Mouse (Mus musculus): ENCODE data around the gene Cep72. TPM values are rescaled to one million over a fixed set of nuclear protein-coding genes. Genes with fewer than 3 reads are reported as not detected.

Cep72 gene
- polyA plus RNA-seq (2015; fragmentation: Nextera tagmentation; extraction: Ambion mirVana) = 11.1 and 11.2 TPM in 2 replicates

DNA sequence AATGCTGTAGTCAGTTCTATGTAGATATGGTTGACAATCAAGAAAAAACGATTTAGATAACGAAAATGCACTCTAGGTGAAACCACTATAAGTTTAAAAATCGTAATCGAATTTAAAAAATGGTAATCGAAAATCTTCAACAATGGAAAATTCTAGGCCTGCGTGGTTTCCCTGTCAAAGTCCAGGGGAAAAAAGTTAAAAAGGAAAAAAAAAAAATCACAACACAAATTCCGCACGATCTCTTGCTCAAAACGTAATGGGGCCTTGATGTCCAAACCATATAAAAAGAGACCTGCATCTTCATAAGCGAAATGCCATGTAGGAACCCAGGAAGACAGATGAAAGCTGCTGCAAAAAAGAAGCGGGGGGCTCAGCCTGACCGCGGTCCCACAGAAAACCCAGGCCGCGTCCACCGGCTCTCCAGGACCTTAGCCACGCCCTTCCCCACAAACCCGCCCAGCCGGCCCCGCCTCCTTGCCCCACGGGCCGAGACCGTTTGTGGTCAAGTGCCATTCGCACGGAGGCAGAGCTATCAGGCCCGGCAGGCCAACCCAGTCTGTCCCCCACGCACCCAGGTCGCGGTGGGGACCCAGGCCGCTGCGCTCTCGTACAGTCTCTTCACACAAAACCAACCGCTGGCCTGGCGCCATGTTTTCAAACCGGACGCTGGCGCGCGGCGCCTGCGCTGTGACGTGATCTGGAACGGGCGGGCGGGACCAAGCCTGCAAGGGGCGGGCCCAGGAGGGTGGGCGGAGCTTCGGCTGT, at the start of gene Cep72:
Cep72 (minus strand) TSS at position 687 of the 765 bp plus-strand sequence.
- no peaks in the 10 kb centered on the region for H3K9me3 ChIP-seq
- H3K36me3 ChIP-seq = no peaks in the 10 kb centered on the region
- peak within 1 kb of the TSS; percentile 74; the same call in 1 of the 2 replicates for H3K9ac ChIP-seq
- peak within 1 kb of the TSS; percentile 85 for H3K4me3 ChIP-seq (replicated peaks)
- 2% methylated on average over 48 of the region's 48 CpGs for WGBS
- H3K27me3 ChIP-seq (replicated peaks) = no peaks in the 10 kb centered on the region
- peak within 1 kb of the TSS; percentile 62 for H3K4me2 ChIP-seq
- H3K27ac ChIP-seq = peak within 1 kb of the TSS; percentile 87
- no peaks in the 10 kb centered on the region for H3K4me1 ChIP-seq
- ATAC-seq (ENCODE audit: insufficient read depth, low FRiP score, low read depth) = peak; percentile 98

DNA sequence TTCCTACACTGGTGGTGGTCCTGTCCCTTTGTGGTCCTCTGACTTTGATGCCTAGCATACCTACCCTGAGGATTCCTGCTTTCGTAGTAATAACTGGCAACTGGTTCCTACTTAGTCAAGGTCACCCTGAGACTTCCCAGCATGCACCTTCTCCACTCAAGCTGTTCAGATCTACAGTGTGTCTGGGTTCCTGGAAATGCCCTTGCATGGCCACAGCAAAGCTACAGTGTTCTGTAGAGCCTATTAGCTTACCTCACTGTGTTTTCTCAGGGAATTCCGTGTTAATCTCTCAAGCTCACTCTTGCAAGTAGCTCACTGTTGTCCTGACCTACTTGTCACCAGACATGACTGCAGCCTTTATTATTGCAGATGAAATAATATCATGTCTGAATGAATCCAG, 45.3 kb upstream of the Cep72 start:
- no peaks in the 10 kb centered on the region for H3K36me3 ChIP-seq
- no peak overlapping the region for H3K9ac ChIP-seq
- H3K9me3 ChIP-seq = no peaks in the 10 kb centered on the region
- H3K4me2 ChIP-seq = no peak overlapping the region
- H3K4me3 ChIP-seq (replicated peaks) = no peak overlapping the region
- no peaks in the 10 kb centered on the region for H3K27me3 ChIP-seq (replicated peaks)
- WGBS = 78% methylated on average over 2 of the region's 2 CpGs
- no peak overlapping the region for H3K27ac ChIP-seq
- ATAC-seq (ENCODE audit: insufficient read depth, low FRiP score, low read depth) = no peak
- no peaks in the 10 kb centered on the region for H3K4me1 ChIP-seq

DNA sequence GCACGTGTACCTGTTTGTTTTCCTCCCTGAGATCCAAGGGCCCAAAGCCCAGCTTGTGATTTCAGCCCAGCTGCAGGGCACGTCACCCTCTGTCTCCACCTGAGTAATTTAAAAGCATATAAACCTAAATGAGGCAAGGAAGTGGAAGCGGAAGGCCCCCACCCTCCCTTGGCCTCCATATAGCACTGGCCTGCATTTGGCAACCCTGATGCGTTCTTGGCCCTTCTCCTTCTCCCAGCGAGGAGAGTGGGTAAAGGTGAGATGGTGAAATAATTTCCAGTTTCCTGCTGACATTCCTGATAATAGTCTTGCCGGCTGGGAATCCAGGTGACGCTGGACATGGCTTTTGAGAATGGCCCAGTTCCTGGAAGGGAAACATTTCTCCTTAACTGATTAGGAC, 42.3 kb upstream of the Cep72 start:
- WGBS = 74% methylated on average over 7 of the region's 7 CpGs
- Histone ChIP-seq H3K36me3 (no peaks in the 10 kb centered on the region), H3K27ac (no peak overlapping the region), H3K9ac (no peak overlapping the region), H3K4me1 (no peaks in the 10 kb centered on the region), H3K4me2 (no peak overlapping the region), H3K27me3 (replicated peaks) (no peaks in the 10 kb centered on the region), H3K9me3 (no peaks in the 10 kb centered on the region), H3K4me3 (replicated peaks) (no peak overlapping the region)
- ATAC-seq (ENCODE audit: insufficient read depth, low FRiP score, low read depth) = no peak

DNA sequence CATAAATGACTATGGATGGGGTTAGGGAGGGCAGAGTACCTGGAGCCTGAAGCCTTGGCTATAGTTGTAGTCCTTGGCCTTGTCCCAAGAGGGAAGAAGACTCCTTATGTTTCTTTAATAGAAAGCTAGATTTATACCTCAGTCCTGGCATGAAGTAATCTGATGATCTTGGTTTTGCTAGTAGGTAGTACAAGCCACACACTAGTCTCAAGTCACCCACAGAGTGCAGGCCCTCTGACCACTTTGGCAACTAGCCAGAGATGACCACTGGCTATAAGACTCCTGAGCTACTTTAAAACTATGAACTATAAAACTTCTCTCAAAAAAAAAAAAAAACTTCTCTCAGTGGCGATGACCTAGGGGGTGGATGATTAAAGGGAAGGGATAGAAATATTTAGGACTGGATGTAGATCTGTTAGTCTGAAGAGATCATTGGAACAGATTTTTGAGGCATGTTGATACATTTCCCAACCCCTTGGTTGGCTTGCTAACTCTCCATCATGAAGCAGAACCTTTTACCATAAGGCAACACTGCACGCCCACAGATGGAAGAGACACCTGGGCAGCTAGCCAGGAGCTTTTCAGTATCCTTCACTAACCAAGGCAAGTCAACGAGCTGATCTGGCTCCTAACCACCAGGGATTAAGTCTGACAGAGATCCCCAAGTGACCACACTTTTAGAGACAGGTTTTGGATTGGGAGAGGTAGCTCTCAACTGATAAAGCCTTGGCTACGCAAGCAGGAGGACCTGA, 40.9 kb upstream of the Cep72 start:
- H3K27me3 ChIP-seq (replicated peaks) = no peaks in the 10 kb centered on the region
- 79% methylated on average over 4 of the region's 4 CpGs for WGBS
- H3K4me3 ChIP-seq (replicated peaks) = no peak overlapping the region
- H3K4me1 ChIP-seq = no peaks in the 10 kb centered on the region
- no peaks in the 10 kb centered on the region for H3K36me3 ChIP-seq
- H3K27ac ChIP-seq = no peak overlapping the region
- H3K4me2 ChIP-seq = no peak overlapping the region
- no peak overlapping the region for H3K9ac ChIP-seq
- H3K9me3 ChIP-seq = no peaks in the 10 kb centered on the region
- no peak for ATAC-seq (ENCODE audit: insufficient read depth, low FRiP score, low read depth)

DNA sequence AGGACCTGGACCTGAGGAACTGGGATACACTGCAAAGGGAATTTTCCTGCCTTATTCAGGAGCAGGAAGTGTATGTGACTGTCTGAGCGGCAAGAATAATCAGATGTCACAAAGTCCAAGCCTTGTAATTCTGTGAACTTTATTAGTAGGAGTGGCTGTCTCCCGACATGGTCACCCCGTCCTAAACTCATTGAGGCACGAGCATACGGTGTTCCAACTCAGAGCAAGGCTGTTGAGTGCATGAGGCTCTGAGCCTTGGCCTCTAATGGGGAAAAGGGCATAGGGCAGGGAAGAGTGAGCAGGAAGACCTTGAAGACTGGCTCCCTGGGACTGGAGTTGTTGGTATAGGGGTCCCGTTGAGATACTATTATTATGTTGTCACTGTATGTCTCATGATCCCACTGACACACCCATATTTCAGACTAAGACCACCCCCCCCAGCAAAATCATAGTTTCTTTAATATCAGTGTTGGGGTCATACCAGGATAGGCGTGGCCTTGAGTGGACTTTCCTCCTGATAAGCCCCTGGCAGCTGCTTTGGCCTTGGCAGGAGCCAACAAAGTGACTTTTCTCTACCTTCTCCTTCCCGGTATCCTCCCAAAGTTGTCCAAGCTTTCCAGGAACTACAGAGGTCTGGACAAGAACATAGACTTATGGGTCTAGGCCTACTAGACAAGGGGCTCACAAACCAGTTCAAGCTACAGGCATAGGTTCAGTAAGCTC, 40.2 kb upstream of the Cep72 start:
- Histone ChIP-seq H3K9ac (no peak overlapping the region), H3K27ac (no peak overlapping the region), H3K4me2 (no peak overlapping the region), H3K4me1 (no peaks in the 10 kb centered on the region), H3K27me3 (replicated peaks) (no peaks in the 10 kb centered on the region), H3K9me3 (no peaks in the 10 kb centered on the region), H3K36me3 (no peaks in the 10 kb centered on the region), H3K4me3 (replicated peaks) (no peak overlapping the region)
- 84% methylated on average over 8 of the region's 8 CpGs for WGBS
- ATAC-seq (ENCODE audit: insufficient read depth, low FRiP score, low read depth) = peak; percentile 64; the same call in 1 of the 2 replicates

GRCm38 (mm10) chr13:74098913-74099312, 36.8 kb upstream of the Cep72 start:
- Histone ChIP-seq H3K9me3 (no peaks in the 10 kb centered on the region), H3K27me3 (replicated peaks) (no peaks in the 10 kb centered on the region), H3K9ac (no peak overlapping the region), H3K4me3 (replicated peaks) (no peak overlapping the region), H3K27ac (no peak overlapping the region), H3K4me2 (no peak overlapping the region), H3K36me3 (no peaks in the 10 kb centered on the region), H3K4me1 (no peaks in the 10 kb centered on the region)
- no peak for ATAC-seq (ENCODE audit: insufficient read depth, low FRiP score, low read depth)
- WGBS = 73% methylated on average over 6 of the region's 6 CpGs

DNA sequence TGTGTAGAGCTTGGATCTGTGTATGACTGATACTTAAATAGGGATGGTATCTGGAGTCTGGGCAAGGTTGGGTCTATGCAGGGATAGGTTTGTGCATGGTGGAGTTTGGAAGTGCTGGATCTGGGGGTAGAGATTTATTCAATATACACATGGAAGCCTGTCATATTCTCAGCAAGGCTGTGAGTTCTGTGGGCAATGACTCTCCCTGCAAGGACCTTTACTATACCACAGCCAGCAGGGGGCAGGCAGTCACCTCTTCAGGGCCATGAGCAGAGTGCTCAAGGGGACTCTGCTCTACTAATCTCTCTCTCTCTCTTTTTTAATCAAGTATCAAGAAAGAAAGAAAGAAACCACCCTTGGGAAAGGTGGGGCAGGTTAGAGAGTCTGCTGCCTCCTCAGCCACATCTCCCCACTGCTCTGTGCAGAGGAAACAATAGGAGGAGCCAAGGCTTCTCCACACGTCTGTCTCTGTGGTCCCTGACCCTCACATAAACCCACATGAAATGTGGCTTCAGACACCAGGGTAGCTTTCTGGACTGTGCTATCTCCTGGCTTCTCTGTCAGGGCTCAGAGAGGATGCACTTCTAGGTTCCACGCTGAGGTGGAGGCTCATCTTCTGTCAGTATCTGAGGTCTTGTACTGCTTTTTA, 34.7 kb upstream of the Cep72 start:
- WGBS = 29% methylated on average over 2 of the region's 2 CpGs

DNA sequence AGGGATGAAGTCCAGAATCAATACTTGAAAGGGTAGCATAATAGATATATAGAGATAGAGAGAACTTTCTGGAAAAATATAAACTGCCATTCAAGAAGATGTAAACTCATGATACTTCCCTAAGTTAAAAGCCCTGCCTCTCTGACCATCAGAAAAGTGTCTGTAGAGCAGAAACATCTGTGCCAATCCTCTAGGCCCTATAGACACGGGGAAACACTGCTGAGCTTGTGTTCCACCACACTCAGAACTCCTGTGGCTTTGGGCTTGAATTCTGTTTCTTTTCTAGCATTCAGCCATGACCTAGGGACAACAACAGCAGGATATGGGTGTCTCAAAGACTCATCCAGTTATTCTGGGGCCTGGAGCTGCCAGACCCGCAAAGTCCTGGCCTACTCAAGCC, 33.8 kb upstream of the Cep72 start:
- Histone ChIP-seq H3K27ac (no peak overlapping the region), H3K36me3 (no peaks in the 10 kb centered on the region), H3K4me2 (no peak overlapping the region), H3K4me3 (replicated peaks) (no peak overlapping the region), H3K9ac (no peak overlapping the region), H3K9me3 (no peaks in the 10 kb centered on the region), H3K27me3 (replicated peaks) (no peaks in the 10 kb centered on the region), H3K4me1 (no peaks in the 10 kb centered on the region)
- ATAC-seq (ENCODE audit: insufficient read depth, low FRiP score, low read depth) = no peak
- 61% methylated on average over 2 of the region's 2 CpGs for WGBS

More for the DNA sequence above, 34.7 kb upstream of the Cep72 start:
- H3K4me3 ChIP-seq (replicated peaks) = no peak overlapping the region
- no peaks in the 10 kb centered on the region for H3K9me3 ChIP-seq
- H3K4me1 ChIP-seq = no peaks in the 10 kb centered on the region
- peak; percentile 63 for ATAC-seq (ENCODE audit: insufficient read depth, low FRiP score, low read depth)
- H3K27me3 ChIP-seq (replicated peaks) = no peaks in the 10 kb centered on the region
- no peak overlapping the region for H3K4me2 ChIP-seq
- H3K9ac ChIP-seq = no peak overlapping the region
- H3K36me3 ChIP-seq = no peaks in the 10 kb centered on the region
- no peak overlapping the region for H3K27ac ChIP-seq

GRCm38 (mm10) chr13:74090265-74090664, 28.2 kb upstream of the Cep72 start:
- 68% methylated on average over 3 of the region's 3 CpGs for WGBS

DNA sequence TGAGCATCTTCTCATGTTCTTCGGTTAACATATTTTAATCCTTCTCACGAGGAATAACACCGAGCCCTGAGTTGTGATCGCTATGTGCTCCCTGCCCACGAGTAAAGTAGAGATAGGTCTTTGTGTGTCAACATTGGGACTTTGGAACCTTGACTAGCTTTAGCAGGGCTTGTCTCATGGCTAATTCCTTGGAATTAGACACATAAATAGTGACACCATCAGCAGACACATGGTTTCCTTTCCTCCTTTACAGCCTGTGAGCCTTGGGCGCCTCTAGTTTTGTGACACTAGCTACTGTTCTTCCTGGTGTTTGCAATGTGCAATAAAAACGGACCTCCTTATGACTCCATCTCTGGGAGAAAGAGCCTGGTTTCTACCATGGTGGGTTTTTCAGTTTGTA, 11.3 kb upstream of the Cep72 start:
- H3K4me2 ChIP-seq = no peak overlapping the region
- H3K27me3 ChIP-seq (replicated peaks) = no peaks in the 10 kb centered on the region
- no peak overlapping the region for H3K27ac ChIP-seq
- no peaks in the 10 kb centered on the region for H3K4me1 ChIP-seq
- no peak for ATAC-seq (ENCODE audit: insufficient read depth, low FRiP score, low read depth)
- no peak overlapping the region for H3K9ac ChIP-seq
- H3K4me3 ChIP-seq (replicated peaks) = no peak overlapping the region
- no peaks in the 10 kb centered on the region for H3K9me3 ChIP-seq
- no peaks in the 10 kb centered on the region for H3K36me3 ChIP-seq
- 85% methylated on average over 7 of the region's 7 CpGs for WGBS

More at GRCm38 (mm10) chr13:74090265-74090664, 28.2 kb upstream of the Cep72 start:
- H3K27ac ChIP-seq = no peak overlapping the region
- H3K4me3 ChIP-seq (replicated peaks) = no peak overlapping the region
- ATAC-seq (ENCODE audit: insufficient read depth, low FRiP score, low read depth) = no peak
- no peaks in the 10 kb centered on the region for H3K36me3 ChIP-seq
- no peaks in the 10 kb centered on the region for H3K9me3 ChIP-seq
- no peaks in the 10 kb centered on the region for H3K4me1 ChIP-seq
- no peaks in the 10 kb centered on the region for H3K27me3 ChIP-seq (replicated peaks)
- H3K9ac ChIP-seq = no peak overlapping the region
- no peak overlapping the region for H3K4me2 ChIP-seq

- no peak for ATAC-seq (ENCODE audit: insufficient read depth, low FRiP score, low read depth)
- WGBS = 48% methylated on average over 3 of the region's 3 CpGs
- no peak overlapping the region for H3K27ac ChIP-seq
These were observed 9.6 kb upstream of the Cep72 start for GRCm38 (mm10) chr13:74071714-74072113.

More at GRCm38 (mm10) chr13:74071714-74072113, 9.6 kb upstream of the Cep72 start:
- Histone ChIP-seq H3K9me3 (no peaks in the 10 kb centered on the region), H3K27me3 (replicated peaks) (no peaks in the 10 kb centered on the region), H3K4me1 (no peaks in the 10 kb centered on the region), H3K9ac (no peak overlapping the region), H3K4me2 (no peak overlapping the region), H3K4me3 (replicated peaks) (no peak overlapping the region), H3K36me3 (no peaks in the 10 kb centered on the region)
